Mouse (Mus musculus): ENCODE results near the gene Tubb2a.
A peak's percentile ranks its signal among the peaks of the same experiment; 100 is the strongest.

The Tubb2a gene

GRCm38 (mm10) chr13:34053673-34054282 lies 24.0 kb downstream of the Tubb2a start:
- peak; percentile 9 for DNase-seq (ENCODE audit: low read depth, low spot score)

GRCm38 (mm10) chr13:34051692-34052091 lies 26.1 kb downstream of the Tubb2a start:
- DNase-seq (ENCODE audit: low read depth, low spot score): no peak

- DNase-seq (ENCODE audit: low read depth, low spot score): no peak
Measured at GRCm38 (mm10) chr13:34050479-34050878, 27.3 kb downstream of the Tubb2a start.

- DNase-seq (ENCODE audit: low read depth, low spot score): no peak
Measured at GRCm38 (mm10) chr13:34047526-34047925, 30.3 kb downstream of the Tubb2a start.

GRCm38 (mm10) chr13:34046421-34047012 lies 31.3 kb downstream of the Tubb2a start:
- DNase-seq (ENCODE audit: low read depth, low spot score): peak; percentile 87

- no peak for DNase-seq (ENCODE audit: low read depth, low spot score)
Measured at GRCm38 (mm10) chr13:34045511-34046249, 32.1 kb downstream of the Tubb2a start.

GRCm38 (mm10) chr13:34043716-34044393 lies 34.0 kb downstream of the Tubb2a start:
- DNase-seq (ENCODE audit: low read depth, low spot score): no peak

- no peak for DNase-seq (ENCODE audit: low read depth, low spot score)
Measured at GRCm38 (mm10) chr13:34040091-34040490, 37.7 kb downstream of the Tubb2a start.

GRCm38 (mm10) chr13:34038901-34039341 lies 38.9 kb downstream of the Tubb2a start:
- DNase-seq (ENCODE audit: low read depth, low spot score): no peak

- DNase-seq (ENCODE audit: low read depth, low spot score): peak; percentile 31
Measured at GRCm38 (mm10) chr13:34038056-34038432, 39.8 kb downstream of the Tubb2a start.

- DNase-seq (ENCODE audit: low read depth, low spot score): peak; percentile 96
Measured at GRCm38 (mm10) chr13:34037172-34038055, 40.4 kb downstream of the Tubb2a start, which contains the start of gene Bphl. TSS of gene Bphl (plus strand) at chr13:34037597.

GRCm38 (mm10) chr13:34036726-34037125 lies 41.1 kb downstream of the Tubb2a start:
- DNase-seq (ENCODE audit: low read depth, low spot score): no peak

- no peak for DNase-seq (ENCODE audit: low read depth, low spot score)
Measured at GRCm38 (mm10) chr13:34035424-34035823, 42.4 kb downstream of the Tubb2a start.

- no peak for DNase-seq (ENCODE audit: low read depth, low spot score)
Measured at GRCm38 (mm10) chr13:34032041-34032440, 45.8 kb downstream of the Tubb2a start.

Data from CD4-positive, CD25-positive, alpha-beta regulatory T cell, adult 2 months (primary cell).